Mouse (Mus musculus): ENCODE measurements at regions not wholly inside any gene's neighbourhood (a gene's known extent, or its start where the extent isn't known, plus 50 kb on each side); places are given as distances from the start of the nearest gene placed in this dataset.
A peak's percentile ranks its signal among the peaks of the same experiment; 100 is the strongest.
"Not testable (repeated sequence)": the region's sequence is repeated elsewhere in the genome, so short reads cannot be mapped to it uniquely, and the experiment has no call there.

DNA sequence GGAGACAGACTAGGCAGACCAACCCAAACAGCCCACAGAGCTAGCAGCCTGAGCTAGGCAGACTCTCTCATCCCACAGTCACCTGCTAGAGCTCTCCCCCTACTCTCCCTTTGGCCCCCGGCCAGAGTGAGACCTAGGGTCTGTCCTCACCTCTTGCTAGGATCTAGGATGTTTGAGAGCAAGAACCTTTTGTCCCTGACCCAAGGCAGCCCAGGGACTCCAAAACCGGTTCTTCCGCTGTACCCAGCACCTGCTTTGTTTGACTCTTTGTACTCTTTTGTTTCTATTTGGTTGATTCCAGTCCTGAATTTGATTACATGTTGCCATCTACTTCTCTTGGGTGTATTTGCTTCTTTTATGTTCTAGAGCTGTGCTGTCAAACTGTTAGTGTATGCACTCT, 75.3 kb downstream of the H60c start:
- no peak for DNase-seq

GRCm38 (mm10) chr10:3188361-3188760, 79.2 kb downstream of the H60c start:
- no peak for DNase-seq

DNA sequence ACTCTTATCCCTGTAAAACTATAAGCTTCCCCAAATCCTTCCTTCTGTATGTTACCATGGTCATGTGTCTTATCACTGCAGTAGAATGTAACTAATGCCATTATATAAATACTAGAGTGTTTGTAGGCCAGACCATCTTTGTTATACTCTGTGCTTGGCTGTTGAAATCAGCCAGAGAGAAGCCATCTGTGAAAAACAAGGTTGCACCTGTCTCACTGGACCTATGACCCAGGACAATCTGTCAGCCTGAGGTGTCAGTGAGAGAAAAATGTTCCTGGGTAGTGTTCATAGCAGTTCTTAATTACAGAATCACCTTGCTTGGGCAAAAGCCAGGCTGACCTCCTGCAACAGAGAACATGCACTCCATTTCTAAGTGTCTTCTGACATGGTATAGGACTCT, 87.5 kb downstream of the H60c start:
- no peak for DNase-seq

DNA sequence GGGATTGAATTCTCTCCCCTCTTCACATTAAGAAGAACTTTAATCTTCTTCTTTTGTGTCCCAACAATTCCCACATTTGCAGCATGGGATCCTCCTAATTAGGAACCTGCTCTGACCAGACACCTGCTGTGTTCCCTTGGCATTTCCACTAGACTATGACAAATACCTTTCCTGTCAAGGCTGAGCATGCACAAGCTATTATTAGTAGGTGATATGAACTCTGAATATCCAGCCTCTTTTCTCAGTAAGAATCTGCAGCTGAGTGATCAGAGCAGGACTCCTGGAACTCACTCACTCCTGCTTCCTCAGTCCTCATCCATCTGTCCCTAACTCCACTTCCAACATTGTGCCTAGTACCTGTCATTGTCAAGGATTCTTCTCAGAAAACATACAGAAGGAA, 94.0 kb downstream of the H60c start:
- DNase-seq: no peak

DNA sequence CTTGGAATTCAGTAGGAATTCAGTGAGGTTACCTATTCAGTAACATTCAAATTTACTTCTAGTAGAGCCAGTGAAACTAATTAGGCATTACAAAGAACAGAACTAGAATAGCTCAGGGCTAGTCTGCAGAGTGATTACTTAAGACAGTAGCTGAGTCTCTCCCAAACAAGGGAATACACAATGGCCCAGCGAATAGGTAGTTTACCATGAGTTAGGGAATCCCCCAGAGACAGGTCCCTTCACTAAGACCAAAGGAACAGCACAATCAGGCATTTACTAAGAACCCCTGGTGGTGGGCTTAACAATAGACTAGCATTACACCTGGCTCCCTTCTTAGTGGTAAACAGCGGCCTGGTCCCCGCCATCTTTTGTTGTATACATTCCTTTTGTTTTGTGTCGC, 94.6 kb downstream of the H60c start:
- not testable (repeated sequence) for DNase-seq

DNA sequence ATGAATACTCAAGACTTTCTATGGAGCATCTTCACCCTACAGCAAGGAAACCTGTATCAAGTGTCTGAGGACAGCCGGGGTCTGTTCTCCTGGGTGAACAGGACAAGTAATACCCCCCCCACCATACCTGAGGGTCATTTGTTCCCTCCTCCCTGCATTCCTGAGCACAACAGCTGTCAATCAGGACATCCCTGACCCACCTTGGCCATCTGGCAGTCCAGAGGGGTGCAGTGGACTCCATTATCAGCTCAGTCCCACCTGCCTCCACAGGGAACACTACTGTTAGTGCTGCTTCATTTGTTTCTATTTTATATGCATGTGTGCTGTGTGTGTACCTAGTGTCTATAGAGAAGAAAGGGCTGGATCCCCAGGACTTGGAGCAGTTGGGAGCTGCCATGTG, 95.3 kb downstream of the H60c start:
- no peak for DNase-seq

DNA sequence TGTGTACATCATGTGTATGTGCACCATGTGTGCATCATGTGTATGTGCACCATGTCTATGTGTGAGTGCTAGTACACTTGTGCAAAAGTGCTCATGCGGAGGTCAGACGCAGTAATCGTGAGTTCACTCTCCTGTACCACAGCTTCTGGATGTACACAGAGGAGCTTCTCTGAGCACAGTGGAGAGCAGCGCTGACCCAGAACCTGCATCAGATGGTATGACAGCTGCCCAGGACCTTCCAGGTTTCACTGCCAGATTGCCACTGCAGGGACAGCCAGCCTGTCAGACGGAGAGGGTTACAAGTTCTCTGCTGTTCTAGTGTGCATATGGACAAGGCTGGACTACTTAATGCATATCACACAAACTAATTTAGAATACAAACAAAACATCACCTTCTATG, 96.2 kb downstream of the H60c start:
- peak; percentile 37 to 41 for DNase-seq

- DNase-seq: no peak
Observed at GRCm38 (mm10) chr10:3155542-3155941, 112.0 kb downstream of the H60c start.

- no peak for DNase-seq
Observed at GRCm38 (mm10) chr10:3148171-3148570, 119.4 kb downstream of the H60c start.

DNA sequence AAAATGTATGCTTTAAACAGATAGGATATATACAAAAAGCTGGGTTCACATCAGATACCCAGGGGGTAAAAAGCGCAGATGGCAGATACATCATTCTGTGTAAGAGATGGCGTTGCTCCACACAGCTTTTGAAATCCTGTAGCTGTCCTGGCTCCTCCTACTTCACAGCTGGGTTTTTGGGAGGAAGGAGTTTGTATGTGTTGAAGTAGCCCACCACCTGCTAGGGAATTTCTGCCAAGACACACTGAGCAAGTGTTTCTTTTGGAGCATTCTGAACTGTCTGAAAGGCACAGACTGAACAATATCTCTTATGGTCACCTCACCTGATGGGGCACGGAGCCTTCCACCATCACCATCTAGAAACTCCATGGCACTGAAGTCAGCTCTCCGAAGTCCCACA, 128.3 kb downstream of the H60c start:
- DNase-seq: peak; percentile 49 to 59

DNA sequence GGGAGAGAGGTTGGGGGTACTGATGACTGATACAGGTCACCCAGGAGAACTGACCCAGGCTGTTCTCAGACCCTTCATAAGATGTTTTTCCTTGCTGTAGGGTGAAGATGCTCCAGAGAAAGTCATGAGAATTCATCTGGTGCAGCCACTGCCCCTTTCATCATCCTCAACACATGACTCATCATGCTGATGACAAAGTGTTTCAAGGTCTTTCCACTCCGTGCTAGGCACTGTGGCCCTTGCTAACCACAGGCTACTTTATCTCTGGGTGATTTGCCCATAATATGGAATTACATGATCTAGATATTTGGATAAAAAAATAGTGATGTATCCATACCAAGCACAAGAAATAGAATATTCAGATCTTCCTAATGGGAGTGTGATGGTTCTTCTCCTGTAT, 140.1 kb downstream of the H60c start:
- DNase-seq: no peak

GRCm38 (mm10) chr10:3117451-3118070, 150.0 kb downstream of the H60c start:
- no peak for DNase-seq

GRCm38 (mm10) chr10:3114421-3114820, 153.2 kb downstream of the H60c start:
- not testable (repeated sequence) for DNase-seq

- DNase-seq: not testable (repeated sequence)
Observed at GRCm38 (mm10) chr10:3107955-3108354, 159.6 kb downstream of the H60c start.
